Mouse (Mus musculus): ENCODE results near the gene Plcl1.

The Plcl1 gene

GRCm38 (mm10) chr1:55612759-55613328, 207.1 kb downstream of the Plcl1 start:
- no peak for DNase-seq (ENCODE audit: low spot score in 2 of 2)

- DNase-seq (ENCODE audit: low spot score in 2 of 2): no peak
Observed at GRCm38 (mm10) chr1:55617857-55618256, 212.1 kb downstream of the Plcl1 start.

- DNase-seq (ENCODE audit: low spot score in 2 of 2): no peak
Observed at GRCm38 (mm10) chr1:55618617-55619286, 213.0 kb downstream of the Plcl1 start.

DNA sequence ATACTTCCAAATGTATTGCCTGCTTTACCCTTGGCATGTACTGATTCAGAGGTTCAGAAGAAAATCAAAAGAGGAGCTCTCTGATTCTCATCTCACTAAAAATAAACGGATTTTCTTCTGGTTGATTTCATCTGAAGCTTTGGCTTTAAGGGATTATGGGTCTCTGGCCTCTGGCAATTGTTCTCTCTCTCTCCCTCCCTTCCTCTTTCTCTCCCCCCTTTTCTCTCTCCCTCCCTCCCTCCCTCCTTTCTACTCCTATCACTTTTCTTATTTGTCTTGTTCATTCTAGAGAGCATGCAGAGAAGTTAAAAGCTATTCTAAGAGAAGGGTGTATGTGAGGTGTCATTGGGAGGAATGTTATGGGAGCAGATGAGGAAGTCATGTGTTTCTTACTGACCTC, 225.8 kb downstream of the Plcl1 start:
- no peak for DNase-seq (ENCODE audit: low spot score in 2 of 2)

DNA sequence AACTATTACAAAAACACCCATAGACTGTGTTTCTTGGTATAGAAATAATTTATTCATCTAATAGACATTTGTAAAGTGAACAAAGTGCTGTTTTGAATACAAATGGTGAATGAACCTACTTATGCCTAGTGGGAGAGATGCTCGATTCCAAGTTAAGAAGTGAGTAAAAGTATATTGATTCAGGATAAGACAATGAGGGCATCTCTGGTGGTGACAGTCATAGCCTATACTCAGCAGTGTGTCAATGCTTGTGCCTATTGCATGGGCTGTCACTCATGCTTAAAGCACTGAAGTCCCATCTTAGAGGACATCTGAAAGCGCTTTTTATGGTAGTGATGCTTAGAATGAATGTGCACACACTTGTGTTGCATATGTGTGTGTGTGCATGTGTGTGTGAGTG, 226.3 kb downstream of the Plcl1 start:
- DNase-seq (ENCODE audit: low spot score in 2 of 2): no peak

DNA sequence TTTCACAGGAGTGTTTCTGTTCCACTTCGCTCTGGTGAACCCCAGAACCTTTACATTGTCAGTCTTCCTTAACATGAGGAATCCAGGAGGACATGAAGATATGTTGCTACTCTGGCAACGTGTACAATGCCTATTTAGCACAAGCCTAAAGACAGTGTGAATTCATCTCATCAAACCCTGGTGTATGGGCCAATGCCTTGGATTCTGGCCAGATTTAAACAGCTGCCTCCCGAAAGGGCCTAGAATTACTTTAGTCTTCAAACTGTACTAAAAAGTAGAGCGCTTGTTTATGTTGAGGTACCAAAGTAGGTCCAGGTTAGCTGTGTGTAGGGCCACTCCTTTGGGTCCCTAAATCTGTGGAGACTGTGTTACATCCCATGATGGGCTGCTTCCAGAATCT, 227.6 kb downstream of the Plcl1 start:
- DNase-seq (ENCODE audit: low spot score in 2 of 2): no peak

- DNase-seq (ENCODE audit: low spot score in 2 of 2): no peak
Observed at GRCm38 (mm10) chr1:55659518-55660210, 253.9 kb downstream of the Plcl1 start.

DNA sequence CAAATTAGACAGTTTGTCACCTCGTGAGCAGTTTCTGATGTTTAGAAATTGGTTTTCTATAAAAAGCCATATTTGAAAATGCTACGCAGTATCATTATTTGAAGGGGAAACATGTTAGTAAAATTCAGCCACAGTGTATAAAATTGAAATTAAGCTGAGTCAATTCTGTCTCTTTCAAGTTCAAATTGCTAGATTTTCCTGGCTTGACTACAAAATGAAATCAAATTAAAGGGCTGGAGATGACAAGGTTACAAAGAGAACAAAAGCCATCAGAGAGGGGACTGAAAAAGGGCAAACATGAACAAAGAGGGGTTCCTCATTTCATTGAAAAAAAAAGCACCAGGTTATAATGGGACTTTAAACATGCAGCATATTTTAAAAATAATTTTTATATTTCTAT, 255.7 kb downstream of the Plcl1 start:
- no peak for DNase-seq (ENCODE audit: low spot score in 2 of 2)

GRCm38 (mm10) chr1:55665137-55665827, 259.6 kb downstream of the Plcl1 start:
- no peak for DNase-seq (ENCODE audit: low spot score in 2 of 2)

GRCm38 (mm10) chr1:55665828-55666673, 260.3 kb downstream of the Plcl1 start:
- no peak for DNase-seq (ENCODE audit: low spot score in 2 of 2)

GRCm38 (mm10) chr1:55666798-55667197, 261.1 kb downstream of the Plcl1 start:
- DNase-seq (ENCODE audit: low spot score in 2 of 2): no peak

DNA sequence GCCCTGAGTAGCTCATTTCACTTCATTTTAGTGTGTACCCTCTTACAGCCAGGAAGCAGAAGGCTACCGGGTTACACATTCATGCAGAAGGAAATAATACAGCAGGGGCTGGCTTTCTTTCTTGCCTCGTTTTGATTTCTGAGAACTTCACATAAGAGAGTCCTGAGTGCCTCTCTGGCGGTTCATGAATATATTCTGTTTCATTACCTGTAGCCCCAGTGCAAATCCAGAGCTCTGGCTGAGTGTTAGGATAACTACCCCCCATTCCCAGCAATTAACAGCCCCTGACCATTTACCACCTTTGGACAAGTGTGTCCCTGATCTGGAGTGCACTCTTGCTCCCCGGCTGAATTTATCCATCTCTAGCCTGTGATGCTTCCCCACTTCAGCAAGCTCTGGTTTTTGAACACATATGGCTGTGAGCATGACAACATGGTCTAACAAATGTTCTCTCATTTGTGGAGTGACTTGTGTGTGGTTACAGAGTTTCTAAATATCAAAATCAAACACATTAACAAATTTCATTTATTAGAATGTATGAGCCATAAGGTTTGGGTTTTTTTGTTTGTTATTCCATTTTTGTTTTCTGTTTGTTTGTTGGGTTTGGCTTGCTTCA, 263.0 kb downstream of the Plcl1 start:
- no peak for DNase-seq (ENCODE audit: low spot score in 2 of 2)

- no peak for DNase-seq (ENCODE audit: low spot score in 2 of 2)
Observed at GRCm38 (mm10) chr1:55682676-55683075, 277.0 kb downstream of the Plcl1 start.

- no peak for DNase-seq (ENCODE audit: low spot score in 2 of 2)
Observed at GRCm38 (mm10) chr1:55686261-55686660, 280.5 kb downstream of the Plcl1 start.

DNA sequence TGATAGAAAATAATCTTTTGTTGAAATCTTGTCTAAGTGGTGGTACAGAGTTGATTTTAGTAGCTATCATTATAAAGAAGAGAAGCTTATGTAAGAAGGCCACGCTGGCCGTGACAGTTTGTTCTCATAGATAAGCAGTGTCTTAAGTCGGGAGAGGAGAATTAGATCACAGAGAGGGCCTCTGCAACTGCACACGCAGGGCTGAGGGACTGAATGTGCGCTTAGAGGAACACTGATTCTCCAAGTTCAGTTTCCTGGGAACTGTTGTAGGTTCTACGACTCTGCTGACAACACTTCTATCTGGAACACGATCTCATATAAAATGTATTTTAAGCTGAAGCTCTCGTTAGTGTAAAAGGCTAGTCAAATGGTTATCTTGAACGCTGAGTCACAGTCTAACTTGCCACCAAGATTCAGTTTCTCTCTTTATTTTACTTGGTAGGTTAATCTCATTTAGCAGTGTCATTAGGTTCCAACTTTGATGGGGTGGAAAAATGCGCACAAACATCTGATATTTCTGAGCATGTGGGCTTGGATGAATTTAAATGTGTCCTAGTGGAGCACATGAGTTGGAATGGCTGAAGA, 288.0 kb downstream of the Plcl1 start:
- no peak for DNase-seq (ENCODE audit: low spot score in 2 of 2)

DNA sequence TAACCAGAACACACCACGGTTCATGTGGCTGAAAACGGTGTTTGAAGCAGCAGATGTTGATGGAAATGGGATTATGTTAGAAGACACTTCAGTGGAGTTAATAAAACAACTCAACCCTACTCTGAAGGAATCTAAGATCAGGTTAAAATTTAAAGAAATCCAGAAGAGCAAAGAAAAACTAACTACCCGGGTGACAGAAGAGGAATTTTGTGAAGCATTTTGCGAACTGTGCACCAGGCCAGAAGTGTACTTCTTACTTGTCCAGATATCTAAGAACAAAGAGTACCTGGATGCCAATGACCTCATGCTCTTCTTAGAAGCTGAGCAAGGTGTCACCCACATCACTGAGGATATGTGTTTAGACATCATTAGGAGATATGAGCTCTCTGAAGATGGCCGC, 290.5 kb downstream of the Plcl1 start:
- DNase-seq (ENCODE audit: low spot score in 2 of 2): no peak

DNA sequence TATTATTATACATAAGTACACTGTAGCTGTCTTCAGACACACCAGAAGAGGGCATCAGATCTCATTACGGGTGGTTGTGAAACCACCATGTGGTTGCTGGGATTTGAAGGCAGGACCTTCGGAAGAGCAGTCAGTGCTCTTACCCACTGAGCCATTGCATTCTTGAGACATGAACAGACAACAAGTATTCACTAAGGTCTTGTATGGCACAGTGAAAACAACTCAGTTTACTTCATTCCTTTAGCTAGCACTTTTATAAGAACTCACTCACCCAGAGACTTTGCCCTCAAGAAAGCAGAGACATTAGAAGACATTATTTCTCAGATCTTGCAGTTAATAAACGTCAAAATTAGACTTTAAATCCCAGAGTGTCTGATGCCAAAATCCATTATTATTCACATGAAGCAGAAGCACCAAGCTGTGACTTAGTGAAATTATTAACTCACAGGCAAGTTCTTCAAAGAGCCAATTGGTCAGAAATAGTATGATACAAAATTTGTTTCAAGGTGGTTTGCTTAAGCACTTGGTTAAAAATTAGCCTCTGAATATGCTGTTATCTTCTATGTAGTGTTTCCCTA, 293.8 kb downstream of the Plcl1 start:
- no peak for DNase-seq (ENCODE audit: low spot score in 2 of 2)

DNA sequence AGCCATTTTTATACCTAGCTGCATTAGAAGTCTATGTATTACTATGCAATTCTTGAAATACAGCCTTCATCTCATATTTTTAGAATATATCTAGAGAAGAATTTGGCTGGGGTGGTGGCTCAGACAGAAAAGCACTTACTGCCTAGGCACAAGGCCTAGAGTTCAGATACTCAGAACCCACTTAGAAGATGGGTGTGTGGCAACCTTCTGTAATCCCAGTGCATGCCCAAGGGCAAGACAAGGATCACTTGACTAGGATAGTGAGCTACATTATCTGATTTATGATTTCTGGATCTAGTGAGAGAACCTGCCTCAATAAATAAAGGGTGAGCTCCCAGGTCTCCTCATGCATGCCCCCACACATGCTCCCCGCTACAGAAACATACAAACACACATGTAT, 294.3 kb downstream of the Plcl1 start:
- no peak for DNase-seq (ENCODE audit: low spot score in 2 of 2)

DNA sequence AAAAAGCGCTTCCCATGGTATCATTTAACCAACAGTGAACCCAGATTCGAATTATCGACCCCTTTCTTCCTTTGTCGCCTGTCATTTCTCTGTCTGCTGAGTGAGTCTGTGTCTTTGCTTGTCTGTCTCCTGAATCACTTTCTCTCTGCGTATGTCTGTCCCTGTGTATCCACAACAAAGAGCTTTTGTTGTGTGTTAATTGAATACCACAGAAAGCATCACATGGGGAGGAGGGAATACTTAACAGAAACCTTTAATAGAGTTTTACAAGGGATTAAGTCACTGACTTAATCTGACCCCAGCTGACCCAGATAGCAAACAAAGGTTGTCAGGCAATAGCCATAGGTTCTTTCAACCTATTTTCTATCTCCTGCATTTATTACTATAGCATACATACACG, 295.0 kb downstream of the Plcl1 start:
- no peak for DNase-seq (ENCODE audit: low spot score in 2 of 2)

- no peak for DNase-seq (ENCODE audit: low spot score in 2 of 2)
Observed at GRCm38 (mm10) chr1:55701601-55702000, 295.9 kb downstream of the Plcl1 start.

DNA sequence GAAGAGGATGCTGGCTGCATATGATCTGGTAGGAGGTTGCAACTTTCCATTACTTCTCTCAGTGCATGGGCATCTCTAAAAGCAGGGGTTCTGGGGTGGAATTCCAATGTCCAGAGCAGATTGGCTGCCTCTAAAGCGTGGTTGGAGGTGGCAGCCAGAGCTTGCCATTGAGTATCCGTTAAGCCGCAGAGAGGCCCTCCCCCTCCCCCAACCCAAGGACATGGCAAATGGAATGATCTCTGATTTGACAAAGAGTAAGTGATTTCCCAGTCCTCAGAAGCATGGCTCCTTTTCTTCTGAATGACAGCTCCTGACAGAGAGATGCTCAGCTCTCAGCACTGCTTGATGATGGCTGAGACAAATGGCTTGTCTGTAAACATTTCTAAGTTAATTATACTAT, 296.4 kb downstream of the Plcl1 start:
- no peak for DNase-seq (ENCODE audit: low spot score in 2 of 2)
